In the genomic region with DNA sequence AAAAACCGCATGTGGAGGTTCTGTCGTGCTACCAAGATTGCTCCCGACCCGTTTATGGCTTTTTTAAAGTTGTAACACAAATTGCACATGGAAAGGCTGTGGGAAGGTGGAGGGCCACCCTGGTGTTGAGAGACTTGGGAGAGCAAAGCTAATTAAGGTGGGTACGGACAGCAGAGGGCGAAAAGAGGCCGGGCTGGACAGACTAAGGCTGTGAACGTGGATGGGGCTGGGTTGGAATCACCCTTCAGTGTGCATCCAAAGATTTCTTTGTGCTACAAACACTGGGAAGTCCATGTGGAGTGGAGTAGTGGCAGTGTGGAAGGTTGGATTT, we compare ENCODE assay signal across 8 mouse cellular contexts. TPM values are rescaled to one million over a fixed set of nuclear protein-coding genes. Genes with fewer than 3 reads are reported as not detected.
DNase-seq lines count a peak whose midpoint lies in the region; ATAC-seq lines count a peak whose summit lies in the region.

No protein-coding gene starts in this region.

- peaks cover 28% of the 10 kb centered on the region for H3K4me1 ChIP-seq in embryonic facial prominence, embryonic 14.5 days (ENCODE audit: control insufficient read depth, insufficient read depth, low read length)
- peaks cover 23% of the 10 kb centered on the region for H3K4me1 ChIP-seq in heart, embryonic 15.5 days (replicated peaks)

- H3K4me3 ChIP-seq in embryonic facial prominence, embryonic 14.5 days (ENCODE audit: low read depth, low read length): peak overlapping the region; percentile 97
- H3K4me3 ChIP-seq in heart, embryonic 15.5 days: peak overlapping the region; percentile 89

- DNase-seq in ES-CJ7 (ENCODE audit: low read depth, low spot score): peak; percentile 47
- DNase-seq in adrenal gland, postnatal 10 days: peak; percentile 74
- peak; percentile 83 for DNase-seq in embryonic facial prominence, embryonic 14.5 days (ENCODE audit: low spot score)
- DNase-seq in kidney, postnatal 36 days: peak; percentile 81 to 83
- DNase-seq in lung, postnatal 36 days: peak; percentile 84
- DNase-seq in retina, postnatal 1 day: peak; percentile 83

- H3K27me3 ChIP-seq in embryonic facial prominence, embryonic 14.5 days (replicated peaks; ENCODE audit: control insufficient read depth, insufficient read depth, low read length): no peaks in the 10 kb centered on the region
- H3K27me3 ChIP-seq in heart, embryonic 15.5 days: no peaks in the 10 kb centered on the region

- H3K36me3 ChIP-seq in embryonic facial prominence, embryonic 14.5 days (ENCODE audit: control insufficient read depth, insufficient read depth, low read length): no peaks in the 10 kb centered on the region
- no peaks in the 10 kb centered on the region for H3K36me3 ChIP-seq in heart, embryonic 15.5 days

- ATAC-seq in embryonic facial prominence, embryonic 14.5 days (ENCODE audit: low read depth): peak; percentile 54; the same call in 1 of the 2 replicates
- ATAC-seq in heart, embryonic 15.5 days (replicated peaks; ENCODE audit: insufficient number of reproducible peaks, insufficient read depth, low FRiP score, low read depth): peak; percentile 54
- no peak for ATAC-seq in CD4-positive, CD25-positive, alpha-beta regulatory T cell, adult 4 months

- peak overlapping the region; percentile 100 for H3K27ac ChIP-seq in embryonic facial prominence, embryonic 14.5 days (replicated peaks; ENCODE audit: low read depth, low read length)
- H3K27ac ChIP-seq in heart, embryonic 15.5 days: peak overlapping the region; percentile 100

- H3K4me2 ChIP-seq in embryonic facial prominence, embryonic 14.5 days (ENCODE audit: low read depth, low read length): peak overlapping the region; percentile 84
- H3K4me2 ChIP-seq in heart, embryonic 15.5 days: peak overlapping the region; percentile 78

- H3K9ac ChIP-seq in embryonic facial prominence, embryonic 14.5 days (ENCODE audit: low read depth, low read length): peak overlapping the region; percentile 100
- H3K9ac ChIP-seq in heart, embryonic 15.5 days: peak overlapping the region; percentile 95

- WGBS in embryonic facial prominence, embryonic 14.5 days: under 1% methylated on average over 8 of the region's 8 CpGs
- under 1% methylated on average over 8 of the region's 8 CpGs for WGBS in heart, embryonic 15.5 days

- no peaks in the 10 kb centered on the region for H3K9me3 ChIP-seq in embryonic facial prominence, embryonic 14.5 days (ENCODE audit: control insufficient read depth, low read length)
- no peaks in the 10 kb centered on the region for H3K9me3 ChIP-seq in heart, embryonic 15.5 days (replicated peaks)

RNA-seq across cellular contexts. Expression of a gene that starts 0.4 kb away (rescaled TPM):
- total RNA-seq in adrenal gland, postnatal 10 days (2021): 1 to 10 TPM; 3.2 to 6.4 TPM
- polyA plus RNA-seq in embryonic facial prominence, embryonic 14.5 days (2014; fragmentation: Nextera tagmentation; extraction: Ambion mirVana): 1.1 and 1.5 TPM in 2 replicates
- 0.42 and 0.87 TPM in 2 replicates for polyA plus RNA-seq in heart, embryonic 15.5 days (2015; fragmentation: Nextera tagmentation; extraction: Ambion mirVana)
- under 1 TPM; 0.46 to 0.95 TPM for polyA plus RNA-seq in CD4-positive, CD25-positive, alpha-beta regulatory T cell, adult 4 months (2017; shearing (Covaris generic))

RNA-seq across cellular contexts. Expression of a gene that starts 0.5 kb away (rescaled TPM):
- 10 to 100 TPM; 36.4 to 51.7 TPM for total RNA-seq in adrenal gland, postnatal 10 days (2021)
- 51.8 and 56.4 TPM in 2 replicates for polyA plus RNA-seq in embryonic facial prominence, embryonic 14.5 days (2014; fragmentation: Nextera tagmentation; extraction: Ambion mirVana)
- 58.1 and 64.8 TPM in 2 replicates for polyA plus RNA-seq in heart, embryonic 15.5 days (2015; fragmentation: Nextera tagmentation; extraction: Ambion mirVana)
- polyA plus RNA-seq in CD4-positive, CD25-positive, alpha-beta regulatory T cell, adult 4 months (2017; shearing (Covaris generic)): 100 to 1,000 TPM; 101 to 116 TPM

RNA-seq across cellular contexts. Expression of a gene that starts 35.4 kb away (rescaled TPM):
- 10 to 100 TPM; 13.0 to 31.0 TPM for total RNA-seq in adrenal gland, postnatal 10 days (2021)
- 0.56 and 0.58 TPM in 2 replicates for polyA plus RNA-seq in embryonic facial prominence, embryonic 14.5 days (2014; fragmentation: Nextera tagmentation; extraction: Ambion mirVana)
- polyA plus RNA-seq in heart, embryonic 15.5 days (2015; fragmentation: Nextera tagmentation; extraction: Ambion mirVana): 0.64 and 0.67 TPM in 2 replicates
- under 1 TPM in 1 of 2 experiments, not detected in 1; 0.13 TPM for polyA plus RNA-seq in CD4-positive, CD25-positive, alpha-beta regulatory T cell, adult 4 months (2017; shearing (Covaris generic))

RNA-seq across cellular contexts. Expression of a gene that starts 44.5 kb away (rescaled TPM):
- total RNA-seq in adrenal gland, postnatal 10 days (2021): 10 to 100 TPM; 14.8 to 30.7 TPM
- 23.5 and 26.3 TPM in 2 replicates for polyA plus RNA-seq in embryonic facial prominence, embryonic 14.5 days (2014; fragmentation: Nextera tagmentation; extraction: Ambion mirVana)
- 15.0 and 17.4 TPM in 2 replicates for polyA plus RNA-seq in heart, embryonic 15.5 days (2015; fragmentation: Nextera tagmentation; extraction: Ambion mirVana)
- 10 to 100 TPM; 41.0 to 52.8 TPM for polyA plus RNA-seq in CD4-positive, CD25-positive, alpha-beta regulatory T cell, adult 4 months (2017; shearing (Covaris generic))
